Mouse (Mus musculus): ENCODE measurements around the gene Rps26. TPM values are rescaled to one million over a fixed set of nuclear protein-coding genes. Genes with fewer than 3 reads are reported as not detected.

The Rps26 gene
- polyA plus RNA-seq (2012), result 514 and 972 TPM in 2 replicates

DNA sequence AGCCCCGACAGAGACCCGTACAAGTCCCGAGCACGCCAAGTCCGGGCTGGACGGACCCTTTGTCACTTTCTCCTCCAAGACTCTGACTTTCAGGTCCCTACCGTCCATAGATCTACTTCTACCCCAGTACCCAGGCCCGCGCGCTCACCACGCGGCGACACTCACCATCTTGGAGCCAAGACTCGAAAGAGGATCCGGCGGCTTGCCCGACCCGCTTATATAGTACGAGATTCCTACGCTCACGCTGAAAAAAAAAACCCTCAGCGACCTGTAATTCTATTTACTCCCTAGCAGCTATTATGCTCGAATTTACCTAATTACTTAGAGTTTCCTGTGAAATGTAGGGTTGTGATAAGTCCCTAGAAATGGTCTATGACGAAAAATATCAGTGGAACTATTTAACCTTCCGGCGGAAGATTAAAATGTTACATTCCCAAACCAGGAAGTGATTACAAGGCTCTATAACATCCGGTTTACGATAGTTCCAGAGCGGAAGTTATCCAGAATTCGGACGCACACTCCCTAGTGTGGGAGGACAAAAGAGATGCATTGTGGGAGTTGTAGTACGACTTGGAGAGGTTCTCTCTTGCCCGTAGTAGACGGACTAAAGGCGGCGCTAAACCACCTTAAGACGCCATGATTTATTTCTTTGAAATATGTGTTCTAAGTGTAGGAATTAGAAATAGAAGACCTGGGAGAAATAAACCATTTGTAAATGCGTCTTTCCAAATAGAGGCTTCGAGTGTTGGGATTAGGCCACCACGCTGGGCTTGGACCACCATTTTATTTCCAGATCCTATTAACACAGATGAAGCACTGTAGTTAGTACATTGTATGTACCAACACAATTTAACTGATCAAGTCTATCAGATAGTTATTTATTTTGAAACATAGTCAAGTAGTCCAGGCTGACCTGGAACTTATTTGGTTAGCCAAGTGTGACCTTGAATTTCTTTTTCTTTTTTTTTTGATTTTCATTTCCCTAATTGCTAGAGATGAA, at the start of gene Rps26:
Rps26 (minus strand) TSS at position 437 of the 1,000 bp plus-strand sequence.
- TF ChIP-seq TAL1 (IDR thresholded peaks at IDR 0.05; ENCODE audit: low read length) (no peak), GATA1 (IDR thresholded peaks at IDR 0.05; ENCODE audit: low read length) (no peak)
- peaks cover 63% of the 10 kb centered on the region for H3K4me1 ChIP-seq (ENCODE audit: control insufficient read depth)
- H3K4me3 ChIP-seq (replicated peaks), result peak within 1 kb of the TSS; percentile 97
- H3K36me3 ChIP-seq (ENCODE audit: control insufficient read depth), result peaks cover 37% of the 10 kb centered on the region
- peaks cover 2% of the 10 kb centered on the region for H3K27me3 ChIP-seq (ENCODE audit: control insufficient read depth)
- H3K9me3 ChIP-seq (ENCODE audit: control insufficient read depth, low read length), result no peaks in the 10 kb centered on the region

DNA sequence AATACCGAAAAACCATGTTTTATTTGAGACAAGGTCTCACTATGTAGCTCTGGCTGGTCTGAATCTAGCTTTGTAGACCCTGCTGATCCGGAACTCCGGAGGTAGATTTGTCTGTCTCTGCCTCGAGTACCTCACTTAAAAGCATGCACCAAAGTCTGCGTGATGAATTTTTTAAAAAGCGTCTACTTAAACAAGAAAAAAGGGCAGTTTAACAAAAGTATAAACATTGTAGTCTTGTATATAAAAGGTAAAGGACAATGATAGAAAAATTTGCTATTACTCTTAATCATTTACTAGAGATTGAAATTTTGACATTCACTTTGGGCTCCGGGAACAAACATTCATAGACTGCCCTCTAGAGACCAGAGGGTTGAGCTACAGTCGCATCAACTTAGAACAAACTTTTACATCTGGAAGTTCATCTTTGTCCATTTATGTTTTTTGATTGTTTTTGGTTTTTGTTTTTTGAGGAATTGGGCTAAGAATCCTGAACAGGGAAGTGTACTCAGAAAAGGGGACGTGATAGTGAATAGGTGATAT, 48.0 kb upstream of the Rps26 start:
- TF ChIP-seq TAL1 (IDR thresholded peaks at IDR 0.05; ENCODE audit: low read length) (no peak), GATA1 (IDR thresholded peaks at IDR 0.05; ENCODE audit: low read length) (no peak)

DNA sequence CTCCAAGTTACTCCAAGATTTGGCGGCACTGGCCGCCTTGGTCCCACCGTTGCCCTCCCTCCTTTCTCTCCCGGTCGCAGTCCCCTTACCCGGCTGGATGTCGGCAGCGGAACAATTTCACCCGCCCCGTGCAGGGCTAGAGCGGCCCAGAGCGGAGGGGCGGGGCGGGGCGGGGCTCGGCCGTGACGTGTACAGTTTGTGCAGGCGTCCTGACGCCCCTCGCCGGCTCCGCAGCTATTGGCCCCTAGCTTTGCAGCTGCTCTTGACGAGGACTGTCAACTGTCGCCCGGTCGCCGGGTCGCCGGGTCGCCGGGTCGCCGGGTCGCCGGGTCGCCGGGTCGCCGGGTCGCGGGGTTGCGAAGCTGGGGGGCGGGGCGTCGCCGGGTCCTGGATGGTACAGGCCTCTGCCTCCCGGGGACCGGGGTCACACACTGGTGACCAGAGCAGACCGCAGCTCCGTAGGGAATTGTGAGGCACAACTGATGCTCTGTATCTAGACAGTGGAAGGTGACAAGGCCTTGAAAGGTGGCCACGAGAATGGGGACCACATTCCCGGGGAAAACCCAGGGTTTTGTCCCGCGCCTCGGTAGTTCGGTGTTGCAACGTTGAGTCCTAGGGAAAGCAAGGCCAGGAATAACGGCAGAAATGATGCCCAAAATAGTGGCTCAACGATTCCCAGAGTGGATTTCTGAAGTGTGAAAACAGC, 47.4 kb upstream of the Rps26 start, which contains the start of gene Suox:
Suox (minus strand) TSS at position 311 of the 706 bp plus-strand sequence.
- H3K4me3 ChIP-seq (replicated peaks), result peak within 1 kb of the TSS; percentile 79
- H3K36me3 ChIP-seq (ENCODE audit: control insufficient read depth), result peaks cover 19% of the 10 kb centered on the region
- H3K9me3 ChIP-seq (ENCODE audit: control insufficient read depth, low read length), result no peaks in the 10 kb centered on the region
- TF ChIP-seq TAL1 (IDR thresholded peaks at IDR 0.05; ENCODE audit: low read length) (no peak), GATA1 (IDR thresholded peaks at IDR 0.05; ENCODE audit: low read length) (no peak)
- peaks cover 26% of the 10 kb centered on the region for H3K4me1 ChIP-seq (ENCODE audit: control insufficient read depth)
- H3K27me3 ChIP-seq (ENCODE audit: control insufficient read depth), result peaks cover 48% of the 10 kb centered on the region

More for the DNA sequence above, 48.0 kb upstream of the Rps26 start:
- H3K36me3 ChIP-seq (ENCODE audit: control insufficient read depth), result peaks cover 25% of the 10 kb centered on the region
- H3K27me3 ChIP-seq (ENCODE audit: control insufficient read depth), result peaks cover 42% of the 10 kb centered on the region
- H3K9me3 ChIP-seq (ENCODE audit: control insufficient read depth, low read length), result no peaks in the 10 kb centered on the region
- H3K4me1 ChIP-seq (ENCODE audit: control insufficient read depth), result peaks cover 21% of the 10 kb centered on the region
- peak overlapping the region; percentile 79 for H3K4me3 ChIP-seq (replicated peaks)

DNA sequence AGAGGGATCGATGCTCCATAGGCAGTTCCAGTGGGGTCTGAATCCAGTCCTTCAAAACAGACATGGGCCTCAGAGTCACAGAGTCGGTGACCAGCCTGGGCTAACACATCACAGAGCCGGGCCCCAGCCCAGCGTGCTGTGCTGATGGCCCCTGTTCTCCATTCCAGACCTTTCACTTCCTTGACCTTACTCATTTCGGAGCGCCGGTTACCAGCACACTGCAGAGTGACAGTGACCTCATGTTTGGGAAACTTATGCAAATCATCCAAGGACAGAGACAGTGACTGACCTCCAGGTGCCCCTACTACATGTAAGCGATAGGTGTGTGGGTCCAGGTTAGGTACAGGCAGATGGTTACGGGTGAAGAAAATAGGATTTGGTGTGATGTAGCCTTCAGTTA, 44.6 kb upstream of the Rps26 start:
- Histone ChIP-seq H3K4me3 (replicated peaks) (no peak overlapping the region), H3K36me3 (ENCODE audit: control insufficient read depth) (peaks cover 10% of the 10 kb centered on the region; the same call in 1 of the 2 replicates), H3K27me3 (ENCODE audit: control insufficient read depth) (peaks cover 73% of the 10 kb centered on the region), H3K4me1 (ENCODE audit: control insufficient read depth) (peaks cover 41% of the 10 kb centered on the region), H3K9me3 (ENCODE audit: control insufficient read depth, low read length) (no peaks in the 10 kb centered on the region; the same call in 1 of the 2 replicates)
- no peak for TF ChIP-seq TAL1 (IDR thresholded peaks at IDR 0.05; ENCODE audit: low read length)
- no peak for TF ChIP-seq GATA1 (IDR thresholded peaks at IDR 0.05; ENCODE audit: low read length)

DNA sequence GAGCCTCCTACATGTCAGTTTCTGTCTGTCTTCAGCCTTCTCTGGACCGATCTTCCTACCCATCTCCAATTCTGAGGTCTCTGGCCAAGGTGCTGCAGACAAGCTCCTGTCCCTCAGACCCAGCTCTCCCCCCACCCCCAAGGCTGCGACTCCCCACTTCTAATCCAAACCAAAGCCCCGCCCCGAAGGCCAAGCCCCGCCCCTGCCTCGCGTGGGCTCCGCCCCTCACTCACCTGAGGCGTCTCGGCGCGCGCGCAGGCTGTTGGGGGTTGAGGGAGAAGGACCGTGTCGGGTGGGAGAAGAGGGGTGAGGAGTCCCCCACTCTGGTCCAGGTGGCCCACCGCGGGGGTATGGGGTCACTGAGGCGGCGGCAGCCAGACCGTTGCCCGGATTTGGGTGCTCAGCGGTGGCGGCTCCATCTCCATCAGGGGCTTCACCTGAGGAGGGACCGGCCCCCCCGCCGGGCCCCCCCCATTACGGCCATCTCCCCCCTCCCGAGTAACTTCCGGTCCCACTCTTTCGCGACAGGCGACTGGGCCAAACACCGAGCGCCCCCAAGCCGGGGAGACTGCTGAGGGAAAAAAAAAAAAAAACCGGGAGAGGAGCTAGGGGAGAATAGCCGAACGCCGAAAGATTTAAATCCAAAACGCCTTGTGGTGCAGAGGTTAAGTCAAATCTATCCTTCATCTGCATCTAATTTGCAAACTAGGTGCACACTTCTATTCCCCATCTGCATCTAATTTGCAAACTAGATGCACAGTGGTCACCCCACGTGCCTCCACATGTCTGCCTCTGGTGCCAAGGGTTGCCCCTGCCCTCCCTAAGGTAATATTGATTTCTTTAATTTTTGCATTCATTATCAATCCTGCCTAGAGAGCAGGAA, 42.5 kb upstream of the Rps26 start:
- TF ChIP-seq TAL1 (IDR thresholded peaks at IDR 0.05; ENCODE audit: low read length), result no peak
- no peak for TF ChIP-seq GATA1 (IDR thresholded peaks at IDR 0.05; ENCODE audit: low read length)
- peaks cover 52% of the 10 kb centered on the region for H3K4me1 ChIP-seq (ENCODE audit: control insufficient read depth)
- H3K27me3 ChIP-seq (ENCODE audit: control insufficient read depth), result peaks cover 73% of the 10 kb centered on the region

DNA sequence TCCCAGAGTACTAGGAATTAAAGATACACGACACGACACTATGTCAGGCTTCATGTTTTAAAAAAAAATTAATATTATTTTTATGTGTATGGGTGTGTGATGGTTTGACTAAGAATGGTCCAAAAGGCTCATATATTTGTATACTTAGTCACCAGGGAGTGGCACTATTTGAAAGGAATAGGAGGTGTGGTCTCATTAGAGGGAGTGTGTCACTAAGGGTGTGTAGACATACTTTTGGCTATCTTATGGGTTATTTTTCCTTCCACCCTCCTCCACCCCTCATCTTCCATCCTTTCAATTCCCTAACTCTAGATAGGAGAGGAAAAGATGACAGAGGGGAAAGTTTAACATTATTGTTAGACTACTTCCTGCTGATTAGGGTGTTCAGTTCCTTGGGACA, 39.3 kb upstream of the Rps26 start:
- Histone ChIP-seq H3K36me3 (ENCODE audit: control insufficient read depth) (peaks cover 3% of the 10 kb centered on the region; the same call in 1 of the 2 replicates), H3K4me1 (ENCODE audit: control insufficient read depth) (peaks cover 60% of the 10 kb centered on the region), H3K4me3 (replicated peaks) (no peak overlapping the region), H3K27me3 (ENCODE audit: control insufficient read depth) (peaks cover 43% of the 10 kb centered on the region), H3K9me3 (ENCODE audit: control insufficient read depth, low read length) (no peaks in the 10 kb centered on the region; the same call in 1 of the 2 replicates)
- TF ChIP-seq GATA1 (IDR thresholded peaks at IDR 0.05; ENCODE audit: low read length) (no peak), TAL1 (IDR thresholded peaks at IDR 0.05; ENCODE audit: low read length) (no peak)

More for the DNA sequence above, 42.5 kb upstream of the Rps26 start:
- peak overlapping the region; percentile 61 for H3K4me3 ChIP-seq (replicated peaks)
- H3K9me3 ChIP-seq (ENCODE audit: control insufficient read depth, low read length), result no peaks in the 10 kb centered on the region; the same call in 1 of the 2 replicates
- H3K36me3 ChIP-seq (ENCODE audit: control insufficient read depth), result peaks cover 10% of the 10 kb centered on the region; the same call in 1 of the 2 replicates

DNA sequence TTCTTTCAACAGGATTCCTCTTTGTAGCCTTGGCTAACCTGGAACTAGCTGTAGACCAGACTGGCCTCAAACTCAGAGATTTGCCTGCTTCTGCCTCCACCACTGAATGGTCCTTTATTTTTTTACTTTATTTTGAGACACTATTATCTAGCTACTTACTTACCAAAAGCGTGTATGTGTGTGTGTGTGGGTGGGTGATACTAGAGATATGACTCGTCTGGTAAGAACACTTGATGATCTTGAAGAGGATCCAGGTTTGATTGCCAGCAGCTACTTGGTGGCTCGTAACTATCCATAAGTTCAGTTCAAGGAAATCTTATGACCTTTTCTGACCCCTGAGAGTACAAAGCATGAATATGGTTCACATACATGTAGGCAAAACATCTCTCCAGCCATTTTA, 38.8 kb upstream of the Rps26 start:
- TF ChIP-seq GATA1 (IDR thresholded peaks at IDR 0.05; ENCODE audit: low read length) (no peak), TAL1 (IDR thresholded peaks at IDR 0.05; ENCODE audit: low read length) (no peak)
- Histone ChIP-seq H3K36me3 (ENCODE audit: control insufficient read depth) (no peaks in the 10 kb centered on the region; the same call in 1 of the 2 replicates), H3K4me3 (replicated peaks) (peak overlapping the region; percentile 16), H3K9me3 (ENCODE audit: control insufficient read depth, low read length) (no peaks in the 10 kb centered on the region; the same call in 1 of the 2 replicates), H3K4me1 (ENCODE audit: control insufficient read depth) (peaks cover 60% of the 10 kb centered on the region), H3K27me3 (ENCODE audit: control insufficient read depth) (peaks cover 43% of the 10 kb centered on the region)

DNA sequence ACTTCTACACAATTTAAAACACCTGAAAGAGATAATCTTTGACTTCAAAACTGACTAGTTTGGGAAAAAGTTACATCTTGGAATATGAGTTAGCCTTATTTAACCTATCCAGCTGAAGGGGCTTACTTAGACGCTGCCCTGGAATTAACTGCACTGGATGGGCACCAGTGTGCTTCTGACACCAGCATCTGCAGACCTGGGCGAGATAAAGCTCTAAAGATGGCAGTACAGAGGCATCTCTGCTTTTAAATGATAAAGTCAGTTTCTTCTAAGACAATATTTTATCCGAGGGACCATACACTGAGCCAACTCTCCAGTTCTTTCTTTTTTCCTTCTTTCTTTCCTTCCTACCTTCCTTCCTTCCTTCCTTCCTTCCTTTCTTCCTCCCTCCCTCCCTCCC, 38.3 kb upstream of the Rps26 start:
- Histone ChIP-seq H3K9me3 (ENCODE audit: control insufficient read depth, low read length) (no peaks in the 10 kb centered on the region; the same call in 1 of the 2 replicates), H3K4me1 (ENCODE audit: control insufficient read depth) (peaks cover 60% of the 10 kb centered on the region), H3K36me3 (ENCODE audit: control insufficient read depth) (no peaks in the 10 kb centered on the region), H3K4me3 (replicated peaks) (peak overlapping the region; percentile 22), H3K27me3 (ENCODE audit: control insufficient read depth) (peaks cover 42% of the 10 kb centered on the region)
- peak; percentile 16; the same call in 1 of the 2 replicates for TF ChIP-seq GATA1 (IDR thresholded peaks at IDR 0.05; ENCODE audit: low read length)
- peak; percentile 50 for TF ChIP-seq TAL1 (IDR thresholded peaks at IDR 0.05; ENCODE audit: low read length)

Measured in erythroblast, embryonic 14.5 days (primary cell).